11 mouse cellular contexts compared by ENCODE assay signal in the genomic region with DNA sequence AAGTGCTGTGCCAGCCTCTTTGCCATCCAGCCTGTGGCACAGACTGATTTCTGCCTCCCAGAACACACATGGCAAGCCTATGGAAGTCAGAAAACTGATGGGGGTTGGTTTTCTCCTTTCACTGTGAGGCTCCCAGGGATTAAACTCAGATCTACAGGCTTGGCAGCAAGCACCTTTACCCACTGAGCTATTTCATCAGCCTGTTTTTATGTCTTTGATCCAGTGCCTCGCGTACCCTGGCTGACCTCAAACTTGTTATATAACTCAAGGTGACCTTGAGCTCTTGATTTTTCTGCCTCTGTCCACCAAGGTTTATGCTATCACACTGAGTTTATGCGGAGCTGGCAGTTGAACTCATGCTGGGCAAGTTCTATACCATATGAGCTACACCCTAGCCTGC. TPM values are rescaled to one million over a fixed set of nuclear protein-coding genes. Genes with fewer than 3 reads are reported as not detected.
A peak's percentile ranks its signal among the peaks of the same experiment; 100 is the strongest.
DNase-seq lines count a peak whose midpoint lies in the region; ATAC-seq and TF ChIP-seq lines count a peak whose summit lies in the region.
"Had no signal": no experiment of that assay in that cellular context is flagged by ENCODE, and none has a peak within 500 bp of the region (broad histone marks: within the 10 kb centered on the region; RNA-seq: fewer than 3 reads in every experiment).

No protein-coding gene starts in this region.

- H3K4me2 ChIP-seq in embryonic facial prominence, embryonic 11.5 days (ENCODE audit: low read depth, low read length): no peak overlapping the region
- H3K4me2 ChIP-seq in kidney, embryonic 15.5 days: no peak overlapping the region
- no peak overlapping the region for H3K4me2 ChIP-seq in midbrain, embryonic 13.5 days (replicated peaks)

- H3K27ac ChIP-seq in embryonic facial prominence, embryonic 11.5 days (replicated peaks; ENCODE audit: low read depth, low read length): no peak overlapping the region
- no peak overlapping the region for H3K27ac ChIP-seq in embryonic facial prominence, embryonic 10.5 days (replicated peaks)
- no peak overlapping the region for H3K27ac ChIP-seq in kidney, embryonic 15.5 days
- H3K27ac ChIP-seq in kidney, adult 2 months (ENCODE audit: insufficient read depth, low read depth, low read length): no peak overlapping the region
- no peak overlapping the region for H3K27ac ChIP-seq in midbrain, embryonic 13.5 days

- 0 out of 2 replicates have a peak, but pooled peaks have one; percentile 32 for ATAC-seq in embryonic facial prominence, embryonic 11.5 days (replicated peaks; ENCODE audit: insufficient number of reproducible peaks, low FRiP score, low TSS enrichment, low read depth)
- peak; percentile 37 for ATAC-seq in kidney, embryonic 15.5 days (replicated peaks; ENCODE audit: low FRiP score)
- ATAC-seq in midbrain, embryonic 13.5 days: peak; percentile 38; the same call in 1 of the 2 replicates

- no peaks in the 10 kb centered on the region for H3K27me3 ChIP-seq in embryonic facial prominence, embryonic 11.5 days (ENCODE audit: control insufficient read depth, insufficient read depth, low read length)
- no peaks in the 10 kb centered on the region for H3K27me3 ChIP-seq in embryonic facial prominence, embryonic 10.5 days (replicated peaks; ENCODE audit: low read depth, poor library complexity, severe bottlenecking)
- no peaks in the 10 kb centered on the region for H3K27me3 ChIP-seq in kidney, embryonic 15.5 days
- H3K27me3 ChIP-seq in kidney, adult 2 months (replicated peaks; ENCODE audit: control insufficient read depth, insufficient read depth, low read length): no peaks in the 10 kb centered on the region; the same call in 1 of the 2 replicates
- no peaks in the 10 kb centered on the region for H3K27me3 ChIP-seq in midbrain, embryonic 13.5 days
- H3K27me3 ChIP-seq: megakaryocyte, embryonic 14.5 days had no signal

- peaks cover 20% of the 10 kb centered on the region for H3K9me3 ChIP-seq in embryonic facial prominence, embryonic 11.5 days (replicated peaks; ENCODE audit: control insufficient read depth, low read length)
- peaks cover 49% of the 10 kb centered on the region for H3K9me3 ChIP-seq in embryonic facial prominence, embryonic 10.5 days
- peaks cover 37% of the 10 kb centered on the region for H3K9me3 ChIP-seq in kidney, embryonic 15.5 days (replicated peaks)
- peaks cover 46% of the 10 kb centered on the region for H3K9me3 ChIP-seq in midbrain, embryonic 13.5 days

- DNase-seq in embryonic facial prominence, embryonic 11.5 days (ENCODE audit: low spot score): no peak
- DNase-seq in embryonic facial prominence, embryonic 10.5 days (ENCODE audit: low spot score): no peak
- DNase-seq in kidney, adult 2 months: no peak
- peak; percentile 66 for DNase-seq in ZHBTc4 (ENCODE audit: low read depth, low spot score)
- no peak for DNase-seq in spleen, adult 18-20 months
- DNase-seq in cerebellum, postnatal 4 days (ENCODE audit: low spot score in 2 of 2): no peak
- DNase-seq: B cell, adult 2 months; heart, postnatal 10 days had no signal

- H3K4me3 ChIP-seq in embryonic facial prominence, embryonic 11.5 days (ENCODE audit: low read depth, low read length): no peak overlapping the region
- H3K4me3 ChIP-seq in embryonic facial prominence, embryonic 10.5 days: no peak overlapping the region
- H3K4me3 ChIP-seq in kidney, embryonic 15.5 days (replicated peaks): no peak overlapping the region
- no peak overlapping the region for H3K4me3 ChIP-seq in kidney, adult 2 months (ENCODE audit: insufficient read depth, low read depth, low read length)
- H3K4me3 ChIP-seq in midbrain, embryonic 13.5 days (replicated peaks): no peak overlapping the region
- H3K4me3 ChIP-seq: megakaryocyte, embryonic 14.5 days had no signal

- no peak for TF ChIP-seq POLR2A in kidney, adult 2 months (IDR thresholded peaks at IDR 0.05; ENCODE audit: low read depth, low read length)

- H3K36me3 ChIP-seq in embryonic facial prominence, embryonic 11.5 days (replicated peaks; ENCODE audit: control insufficient read depth, insufficient read depth, low read depth, low read length): no peaks in the 10 kb centered on the region
- H3K36me3 ChIP-seq in embryonic facial prominence, embryonic 10.5 days (replicated peaks): no peaks in the 10 kb centered on the region
- H3K36me3 ChIP-seq in kidney, embryonic 15.5 days: no peaks in the 10 kb centered on the region
- H3K36me3 ChIP-seq in kidney, adult 2 months (ENCODE audit: control insufficient read depth, insufficient read depth, low read length): no peaks in the 10 kb centered on the region
- no peaks in the 10 kb centered on the region for H3K36me3 ChIP-seq in midbrain, embryonic 13.5 days

- no peak overlapping the region for H3K9ac ChIP-seq in embryonic facial prominence, embryonic 11.5 days (replicated peaks; ENCODE audit: low read length)
- no peak overlapping the region for H3K9ac ChIP-seq in kidney, embryonic 15.5 days
- no peak overlapping the region for H3K9ac ChIP-seq in midbrain, embryonic 13.5 days (replicated peaks)

- TF ChIP-seq CTCF in kidney, adult 2 months (conservative IDR thresholded peaks at IDR 0.05; ENCODE audit: insufficient read depth, insufficient read length, low read depth, low read length): no peak

- no peaks in the 10 kb centered on the region for H3K4me1 ChIP-seq in embryonic facial prominence, embryonic 11.5 days (ENCODE audit: control insufficient read depth, insufficient read depth, low read length)
- no peaks in the 10 kb centered on the region for H3K4me1 ChIP-seq in embryonic facial prominence, embryonic 10.5 days
- H3K4me1 ChIP-seq in kidney, embryonic 15.5 days: no peaks in the 10 kb centered on the region
- no peaks in the 10 kb centered on the region for H3K4me1 ChIP-seq in kidney, adult 2 months (ENCODE audit: control insufficient read depth, insufficient read depth, low read length)
- H3K4me1 ChIP-seq in midbrain, embryonic 13.5 days (replicated peaks): no peaks in the 10 kb centered on the region
- H3K4me1 ChIP-seq: megakaryocyte, embryonic 14.5 days had no signal

- WGBS in embryonic facial prominence, embryonic 11.5 days: 39% methylated on average over 3 of the region's 3 CpGs
- 43% methylated on average over 3 of the region's 3 CpGs for WGBS in embryonic facial prominence, embryonic 10.5 days
- 41% methylated on average over 3 of the region's 3 CpGs for WGBS in kidney, embryonic 15.5 days
- WGBS in kidney, adult 2 months: 38% methylated on average over 3 of the region's 3 CpGs
- WGBS in midbrain, embryonic 13.5 days: 43% methylated on average over 3 of the region's 3 CpGs

RNA-seq across cellular contexts. Expression of gene Zfp982, which starts 59.2 kb away (rescaled TPM):
- polyA plus RNA-seq in embryonic facial prominence, embryonic 11.5 days (2014; fragmentation: Nextera tagmentation; extraction: Ambion mirVana): 8.2 and 10.8 TPM in 2 replicates
- polyA plus RNA-seq in embryonic facial prominence, embryonic 10.5 days (2016; fragmentation: Nextera tagmentation; extraction: Ambion mirVana): 8.6 and 10.8 TPM in 2 replicates
- polyA plus RNA-seq in kidney, embryonic 15.5 days (2015; fragmentation: Nextera tagmentation; extraction: Ambion mirVana): 7.7 and 8.0 TPM in 2 replicates
- polyA plus RNA-seq in kidney, adult 2 months (2012; rRNA removed): 0.14 and 0.16 TPM in 2 replicates
- 4.0 and 4.6 TPM in 2 replicates for polyA plus RNA-seq in midbrain, embryonic 13.5 days (2015; fragmentation: Nextera tagmentation; extraction: Ambion mirVana)
